Mouse (Mus musculus) G1E (cell line): Measurements from ENCODE around the gene Slc22a12. TPM values are rescaled to one million over a fixed set of nuclear protein-coding genes. Genes with fewer than 3 reads are reported as not detected.

Experiments
- ATAC-seq: 2 replicates; pipeline ENCODE4 v1.8.0; 2016; ENCODE audit warnings: mild to moderate bottlenecking; ENCODE audit not compliant: insufficient number of reproducible peaks, poor library complexity, low FRiP score, severe bottlenecking; ENCODE audit errors: extremely low read depth
- DNase-seq: peaks from one replicate; pipeline ENCODE4 v3.0.0; 2012; ENCODE audit warnings: low spot score
- H3K27me3 ChIP-seq: 2 replicates; pipeline ENCODE4 v1.6.1; 2012; ENCODE audit warnings: mild to moderate bottlenecking, low read length, inconsistent platforms; ENCODE audit not compliant: insufficient read depth
- H3K36me3 ChIP-seq: replicated peaks from 2 replicates; pipeline ENCODE3; 2012; ENCODE audit warnings: mild to moderate bottlenecking, inconsistent platforms
- H3K4me1 ChIP-seq: 2 replicates; pipeline ENCODE4 v1.6.1; 2012; ENCODE audit warnings: low read depth, low read length, inconsistent platforms, mixed read lengths; ENCODE audit not compliant: insufficient read depth
- H3K4me3 ChIP-seq: 2 replicates; pipeline ENCODE4 v1.5.1; 2012; ENCODE audit warnings: low read depth, mild to moderate bottlenecking, inconsistent platforms, low read length, moderate library complexity, mixed read lengths
- H3K9me3 ChIP-seq: replicated peaks from 2 replicates; pipeline ENCODE4 v1.6.1; 2012; ENCODE audit warnings: inconsistent platforms
- CTCF ChIP-seq: IDR thresholded peaks from 2 replicates; pipeline ENCODE4 v1.5.1; 2012; ENCODE audit warnings: low read depth, low read length, inconsistent platforms, mixed read lengths
- GATA1 ChIP-seq: IDR thresholded peaks from 2 replicates; pipeline ENCODE4 v1.6.1; 2012; ENCODE audit warnings: borderline replicate concordance, low read length, inconsistent platforms, mixed read lengths
- GATA2 ChIP-seq: IDR thresholded peaks from 2 replicates; pipeline ENCODE4 v1.6.1; 2012; ENCODE audit warnings: low read depth, low read length, inconsistent platforms, borderline replicate concordance
- POLR2AphosphoS5 ChIP-seq: IDR thresholded peaks from 2 replicates; pipeline ENCODE4 v1.6.1; 2012; ENCODE audit warnings: low read depth, low read length, inconsistent platforms; ENCODE audit not compliant: insufficient replicate concordance
- TAL1 ChIP-seq: conservative IDR thresholded peaks from 2 replicates; pipeline ENCODE4 v1.6.1; 2012; ENCODE audit warnings: low read depth, low read length, inconsistent platforms, mixed read lengths
- polyA plus RNA-seq: library from polyadenylated mRNA; stranded (reverse); fragments of >175 nt; gene quantifications from 2 replicates; pipeline ENCODE4 v1.2.3, GENCODE M21; 2012
- total RNA-seq, 2 experiments: library from RNA; stranded (forward) in 1 of 2; stranded (reverse) in 1 of 2; fragments of 200-1000 nt in 1 of 2; fragments of >200 nt in 1 of 2; fragmentation: Nextera tagmentation in 1 of 2; gene quantifications; 2 replicates each; pipeline ENCODE4 v1.2.3; 2014 to 2017

The Slc22a12 gene
- total and polyA plus RNA-seq, 3 experiments: not detected

GRCm38 (mm10) chr19:6551215-6551614, 8.4 kb upstream of the Slc22a12 start:
- DNase-seq (no peak), ATAC-seq (no peak)
- Histone ChIP-seq H3K27me3 (peaks cover 6% of the 10 kb centered on the region; the same call in 1 of the 2 replicates), H3K36me3 (no peaks in the 10 kb centered on the region), H3K4me1 (no peaks in the 10 kb centered on the region), H3K9me3 (no peaks in the 10 kb centered on the region), H3K4me3 (no peak overlapping the region)
- no peak for TF ChIP-seq GATA1
- TF ChIP-seq TAL1: no peak
- no peak for TF ChIP-seq GATA2
- TF ChIP-seq CTCF: no peak
- no peak for TF ChIP-seq POLR2AphosphoS5

DNA sequence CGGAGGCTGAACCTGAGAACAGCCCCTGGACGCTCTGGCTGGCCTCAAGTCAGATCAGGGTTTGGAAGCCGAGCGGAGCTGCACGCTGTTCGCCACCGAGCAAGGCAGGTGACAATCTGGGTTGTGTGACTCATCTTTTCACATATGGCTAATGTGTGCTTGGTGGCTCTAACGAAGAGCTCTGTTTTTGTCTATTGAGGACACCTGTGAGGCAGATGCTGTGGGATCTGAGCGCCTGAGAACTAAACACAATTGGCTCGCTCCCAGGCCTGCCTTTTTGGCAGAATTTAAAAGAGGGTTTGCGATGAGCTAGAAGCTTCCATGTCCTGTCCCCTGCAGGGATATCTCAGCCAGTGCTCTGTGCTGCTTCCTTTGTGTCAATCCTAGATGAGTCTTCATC, 6.7 kb upstream of the Slc22a12 start:
- Histone ChIP-seq H3K4me3 (no peak overlapping the region), H3K36me3 (no peaks in the 10 kb centered on the region), H3K4me1 (no peaks in the 10 kb centered on the region), H3K27me3 (peaks cover 6% of the 10 kb centered on the region; the same call in 1 of the 2 replicates), H3K9me3 (no peaks in the 10 kb centered on the region)
- ATAC-seq (no peak), DNase-seq (no peak)
- no peak for TF ChIP-seq GATA2
- TF ChIP-seq GATA1: no peak
- TF ChIP-seq CTCF: no peak
- TF ChIP-seq TAL1: no peak
- no peak for TF ChIP-seq POLR2AphosphoS5

DNA sequence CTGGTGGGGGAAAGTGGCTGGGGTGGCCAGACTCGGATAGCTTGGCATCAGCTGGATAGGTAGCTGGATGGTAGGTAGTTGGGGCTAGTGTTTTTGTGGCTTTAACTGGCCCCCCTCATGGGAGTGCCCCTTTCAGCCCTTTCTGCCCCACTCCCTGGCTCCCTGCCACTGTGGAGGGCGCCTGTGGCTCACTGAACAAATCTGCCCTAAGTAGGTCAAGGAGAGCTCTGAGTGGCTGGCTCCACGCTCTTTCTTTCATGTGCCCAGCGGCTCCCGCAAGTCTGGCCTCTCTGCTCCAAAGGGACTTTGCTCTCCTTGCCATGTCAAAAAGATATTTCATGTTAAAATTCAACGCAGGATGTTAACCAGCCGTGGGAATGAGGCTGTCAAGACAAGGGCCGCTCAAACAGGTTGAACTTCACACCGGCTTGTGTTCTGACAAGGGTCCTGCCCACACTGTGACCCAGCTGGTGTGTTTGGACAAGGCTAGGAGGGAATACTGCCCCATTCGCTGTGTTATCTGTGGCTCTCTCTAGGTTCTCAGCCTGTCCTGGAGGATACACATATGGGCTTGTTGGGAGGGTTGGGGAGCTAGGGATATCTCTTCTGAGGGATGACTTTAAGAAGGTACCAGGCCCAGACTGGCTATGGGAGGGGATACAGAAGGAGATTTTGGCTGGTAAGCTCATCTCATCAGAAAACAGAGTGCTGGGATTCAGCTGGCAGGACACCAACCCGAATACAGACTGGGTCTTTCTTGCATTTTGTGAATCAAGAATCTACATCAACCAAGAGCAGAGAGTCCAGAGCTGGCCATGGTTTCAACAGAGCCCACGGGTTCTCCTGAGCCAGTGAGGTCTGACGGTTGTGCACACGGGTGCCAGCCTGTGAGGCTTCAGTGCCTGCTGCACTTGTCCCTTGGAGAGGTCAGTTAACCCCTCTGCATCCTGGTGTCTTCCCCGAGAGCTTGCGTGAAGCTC, 5.9 kb upstream of the Slc22a12 start:
- H3K4me3 ChIP-seq: no peak overlapping the region
- ATAC-seq (no peak), DNase-seq (no peak)
- peaks cover 6% of the 10 kb centered on the region; the same call in 1 of the 2 replicates for H3K27me3 ChIP-seq
- no peaks in the 10 kb centered on the region for H3K36me3 ChIP-seq
- H3K4me1 ChIP-seq: no peaks in the 10 kb centered on the region
- TF ChIP-seq GATA1: no peak
- no peak for TF ChIP-seq TAL1
- no peak for TF ChIP-seq GATA2
- no peak for TF ChIP-seq POLR2AphosphoS5
- TF ChIP-seq CTCF: no peak
- H3K9me3 ChIP-seq: no peaks in the 10 kb centered on the region

DNA sequence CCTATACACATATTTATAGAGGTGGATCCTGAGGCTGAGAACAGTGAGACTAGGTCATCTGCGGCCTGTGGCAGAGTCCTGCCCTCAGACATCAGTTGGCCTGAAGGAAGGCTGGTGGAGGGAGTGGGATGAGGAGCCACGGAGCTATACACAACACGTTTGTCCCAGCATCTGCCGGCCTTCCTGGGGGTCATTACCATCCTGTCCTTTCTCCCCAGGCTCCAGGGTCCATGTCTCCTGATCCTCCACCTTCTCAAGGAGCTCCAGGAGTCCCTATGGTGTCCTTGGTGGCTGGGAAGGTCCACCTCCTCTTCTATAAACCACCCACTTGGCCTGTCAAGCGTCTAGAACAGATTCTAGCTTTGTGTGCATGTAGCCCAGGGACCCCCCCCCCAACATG, 5.0 kb upstream of the Slc22a12 start:
- TF ChIP-seq CTCF: no peak
- no peaks in the 10 kb centered on the region for H3K4me1 ChIP-seq
- H3K4me3 ChIP-seq: no peak overlapping the region
- DNase-seq (no peak), ATAC-seq (no peak)
- H3K9me3 ChIP-seq: no peaks in the 10 kb centered on the region
- H3K36me3 ChIP-seq: no peaks in the 10 kb centered on the region
- H3K27me3 ChIP-seq: peaks cover 6% of the 10 kb centered on the region; the same call in 1 of the 2 replicates

DNA sequence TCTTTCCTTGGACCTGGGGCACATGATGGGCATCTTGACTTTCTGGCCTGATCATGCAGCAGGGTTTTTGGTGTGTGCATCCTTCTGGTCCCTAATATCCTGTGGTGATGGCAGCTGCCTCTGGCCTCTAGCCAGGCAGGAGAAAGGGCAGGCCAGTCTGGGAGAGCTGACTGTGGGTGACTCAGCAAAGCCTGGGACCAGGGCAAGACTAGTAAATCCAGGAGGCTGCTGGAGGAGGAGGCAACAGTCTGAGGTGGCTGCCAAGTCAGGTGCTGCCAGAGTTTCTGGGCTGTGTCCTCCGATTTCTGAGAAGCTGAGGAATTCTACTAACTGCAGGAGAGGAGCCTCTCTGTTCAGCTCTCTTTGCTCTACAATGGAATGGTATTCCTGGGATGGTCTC, 3.3 kb upstream of the Slc22a12 start:
- DNase-seq (no peak), ATAC-seq (no peak)
- no peak overlapping the region for H3K4me3 ChIP-seq
- H3K9me3 ChIP-seq: no peaks in the 10 kb centered on the region
- peaks cover 6% of the 10 kb centered on the region; the same call in 1 of the 2 replicates for H3K27me3 ChIP-seq
- TF ChIP-seq CTCF (no peak), GATA2 (no peak), GATA1 (no peak), TAL1 (no peak), POLR2AphosphoS5 (no peak)
- H3K4me1 ChIP-seq: no peaks in the 10 kb centered on the region
- H3K36me3 ChIP-seq: no peaks in the 10 kb centered on the region

DNA sequence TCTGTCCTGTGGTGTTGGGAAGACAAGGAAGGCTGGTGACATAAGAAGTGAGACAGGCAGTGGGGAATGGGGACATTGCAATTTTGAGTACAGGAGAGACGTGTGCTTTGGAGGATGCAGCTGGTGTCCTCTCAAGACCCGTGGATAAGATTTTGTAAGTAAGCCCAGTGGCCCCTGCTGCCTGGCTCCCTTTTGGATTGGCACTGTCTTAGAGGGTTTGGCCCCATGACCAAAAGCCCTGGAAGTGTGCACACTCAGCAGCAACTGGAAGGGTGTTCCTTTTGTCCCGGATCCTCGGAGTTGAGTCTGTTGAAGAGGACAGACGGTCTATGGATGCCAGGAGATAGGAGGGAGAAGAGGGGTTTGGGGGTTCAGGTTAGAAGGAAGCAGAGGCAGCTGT, 2.6 kb upstream of the Slc22a12 start:
- no peak for DNase-seq
- ATAC-seq: no peak
- Histone ChIP-seq H3K4me3 (no peak overlapping the region), H3K27me3 (peaks cover 6% of the 10 kb centered on the region; the same call in 1 of the 2 replicates), H3K36me3 (no peaks in the 10 kb centered on the region), H3K4me1 (no peaks in the 10 kb centered on the region), H3K9me3 (no peaks in the 10 kb centered on the region)
- no peak for TF ChIP-seq CTCF
- TF ChIP-seq GATA1: no peak
- no peak for TF ChIP-seq TAL1
- TF ChIP-seq POLR2AphosphoS5: no peak
- no peak for TF ChIP-seq GATA2
